Mouse (Mus musculus): ENCODE measurements around the gene Pafah1b3.
"Not testable (repeated sequence)": the region's sequence is repeated elsewhere in the genome, so short reads cannot be mapped to it uniquely, and the experiment has no call there.

The Pafah1b3 gene

GRCm38 (mm10) chr7:25297454-25298325, at the start of gene Pafah1b3:
Pafah1b3 (minus strand) TSS chr7:25297986.
- peak; percentile 96 for DNase-seq (ENCODE audit: low spot score)

- DNase-seq (ENCODE audit: low spot score), result no peak
Observed at GRCm38 (mm10) chr7:25341000-25341784, 43.4 kb upstream of the Pafah1b3 start.

GRCm38 (mm10) chr7:25339329-25339728, 41.5 kb upstream of the Pafah1b3 start:
- DNase-seq (ENCODE audit: low spot score), result no peak

- DNase-seq (ENCODE audit: low spot score), result peak; percentile 64
Observed at GRCm38 (mm10) chr7:25334472-25334871, 36.7 kb upstream of the Pafah1b3 start.

- peak; percentile 76 for DNase-seq (ENCODE audit: low spot score)
Observed at GRCm38 (mm10) chr7:25333596-25334307, 36.0 kb upstream of the Pafah1b3 start.

- DNase-seq (ENCODE audit: low spot score), result no peak
Observed at GRCm38 (mm10) chr7:25326233-25326632, 28.4 kb upstream of the Pafah1b3 start.

- not testable (repeated sequence) for DNase-seq (ENCODE audit: low spot score)
Observed at GRCm38 (mm10) chr7:25325431-25325830, 27.6 kb upstream of the Pafah1b3 start.

- no peak for DNase-seq (ENCODE audit: low spot score)
Observed at GRCm38 (mm10) chr7:25323219-25323618, 25.4 kb upstream of the Pafah1b3 start.

GRCm38 (mm10) chr7:25322058-25322484, 24.3 kb upstream of the Pafah1b3 start:
- DNase-seq (ENCODE audit: low spot score), result no peak

- peak; percentile 60 for DNase-seq (ENCODE audit: low spot score)
Observed at GRCm38 (mm10) chr7:25317446-25317999, 19.7 kb upstream of the Pafah1b3 start.

GRCm38 (mm10) chr7:25316532-25317445, 19.0 kb upstream of the Pafah1b3 start, which contains the start of gene Megf8:
Megf8 (plus strand) TSS chr7:25317164.
- peak; percentile 99 for DNase-seq (ENCODE audit: low spot score)

GRCm38 (mm10) chr7:25315306-25316041, 17.7 kb upstream of the Pafah1b3 start:
- DNase-seq (ENCODE audit: low spot score), result peak; percentile 76

GRCm38 (mm10) chr7:25314606-25315305, 17.0 kb upstream of the Pafah1b3 start:
- DNase-seq (ENCODE audit: low spot score), result no peak

- DNase-seq (ENCODE audit: low spot score), result no peak
Observed at GRCm38 (mm10) chr7:25313325-25313724, 15.5 kb upstream of the Pafah1b3 start.

GRCm38 (mm10) chr7:25311193-25311592, 13.4 kb upstream of the Pafah1b3 start:
- DNase-seq (ENCODE audit: low spot score), result no peak

- no peak for DNase-seq (ENCODE audit: low spot score)
Observed at GRCm38 (mm10) chr7:25309425-25309824, 11.6 kb upstream of the Pafah1b3 start.

- DNase-seq (ENCODE audit: low spot score), result no peak
Observed at GRCm38 (mm10) chr7:25308702-25309318, 11.0 kb upstream of the Pafah1b3 start.

GRCm38 (mm10) chr7:25306614-25306996, 8.8 kb upstream of the Pafah1b3 start:
- no peak for DNase-seq (ENCODE audit: low spot score)

Measured in MN1 (cell line).